Mouse (Mus musculus) neural tube, embryonic 11.5 days (tissue): ENCODE measurements around the gene Tmed8. TPM values are rescaled to one million over a fixed set of nuclear protein-coding genes. Genes with fewer than 3 reads are reported as not detected.

Experiments
- ATAC-seq: fragments of 200-750 bp; cut with Nextera tagmentation; 2 replicates; pipeline ENCODE4 v1.8.0; 2017; ENCODE audit warnings: moderate number of reproducible peaks, mild to moderate bottlenecking, moderate TSS enrichment, moderate library complexity; ENCODE audit not compliant: insufficient read depth, low FRiP score, low TSS enrichment
- DNase-seq: peaks from one replicate; pipeline ENCODE4 v3.0.0-alpha.2; 2015; ENCODE audit warnings: low spot score
- H3K27ac ChIP-seq: fragments of 300-500 bp; sonication (generic); 2 replicates; pipeline ENCODE4 v1.5.1; 2014; ENCODE audit warnings: low read depth, mild to moderate bottlenecking, low read length
- H3K27me3 ChIP-seq: fragments of 300-500 bp; sonication (generic); 2 replicates; pipeline ENCODE4 v1.6.1; 2014; ENCODE audit warnings: mild to moderate bottlenecking, low read length, mixed read lengths; ENCODE audit not compliant: control insufficient read depth, insufficient read depth
- H3K36me3 ChIP-seq: fragments of 300-500 bp; sonication (generic); 2 replicates; pipeline ENCODE4 v1.6.1; 2014; ENCODE audit warnings: mild to moderate bottlenecking, low read length, moderate library complexity, mixed read lengths; ENCODE audit not compliant: control insufficient read depth, insufficient read depth
- H3K4me1 ChIP-seq: fragments of 300-500 bp; sonication (generic); 2 replicates; pipeline ENCODE4 v1.6.1; 2014; ENCODE audit warnings: low read length, mixed read lengths; ENCODE audit not compliant: control insufficient read depth, insufficient read depth
- H3K4me2 ChIP-seq: fragments of 300-500 bp; sonication (generic); 2 replicates; pipeline ENCODE4 v1.6.1; 2014; ENCODE audit warnings: low read depth, mild to moderate bottlenecking, moderate library complexity
- H3K4me3 ChIP-seq: fragments of 300-500 bp; sonication (generic); 2 replicates; pipeline ENCODE4 v1.5.1; 2014; ENCODE audit warnings: low read depth, low read length
- H3K9ac ChIP-seq: fragments of 300-500 bp; sonication (generic); 2 replicates; pipeline ENCODE4 v1.6.1; 2014; ENCODE audit warnings: mild to moderate bottlenecking, low read length
- H3K9me3 ChIP-seq: fragments of 300-500 bp; sonication (generic); 2 replicates; pipeline ENCODE4 v1.6.1; 2016; ENCODE audit warnings: low read length; ENCODE audit not compliant: control insufficient read depth
- WGBS: fragments of 180-500 bp; shearing (Covaris S2); extraction: QIAGEN DNeasy Blood & Tissue Kit; methylation state at CpG from one replicate; pipeline ENCODE4 v1.1.7; 2014; 5-methylcytosine and 5-hydroxymethylcytosine counted together
- polyA plus RNA-seq: library from polyadenylated mRNA; unstranded; fragments of >200 nt; fragmentation: Nextera tagmentation; extraction: Ambion mirVana; gene quantifications from 2 replicates; pipeline ENCODE4 v1.2.1, GENCODE M21; 2014

Gene Tmed8
- polyA plus RNA-seq, result 4.7 and 5.0 TPM in 2 replicates

DNA sequence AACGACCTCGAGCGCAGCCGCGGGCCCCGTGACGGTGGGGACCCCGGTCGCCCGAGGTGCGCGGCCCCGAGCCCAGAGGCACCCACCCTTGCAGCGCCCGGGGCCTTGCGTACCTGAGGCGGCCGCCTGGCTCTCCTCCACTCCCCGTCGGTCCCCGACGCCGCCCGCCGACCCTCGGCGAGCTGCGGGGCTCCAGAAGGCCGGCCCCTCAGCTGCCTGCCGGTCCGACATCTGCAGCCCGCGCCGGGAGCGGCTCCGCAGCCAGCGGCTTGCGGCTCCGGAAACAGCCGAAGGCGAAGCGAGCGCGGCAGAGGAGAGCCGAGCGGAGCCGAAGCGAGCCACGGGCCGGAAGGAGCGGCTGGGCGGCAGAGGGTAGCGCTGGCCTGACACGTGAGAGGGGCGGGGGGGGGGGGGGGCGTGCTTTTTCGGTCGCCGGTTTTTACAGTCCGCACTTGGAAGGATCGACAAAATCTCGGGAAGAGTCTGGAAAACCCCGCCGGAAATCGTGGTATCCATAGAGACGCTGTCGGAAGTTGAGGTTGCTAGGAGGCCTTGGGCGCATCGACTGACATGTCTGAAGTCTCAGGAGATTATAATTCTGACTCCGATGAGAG, at the start of gene Tmed8:
Gene Tmed8, minus strand, starts transcription at position 482 of the 614 bp plus-strand sequence.
- H3K9me3 ChIP-seq, result no peaks in the 10 kb centered on the region
- ATAC-seq (peak; percentile 94), DNase-seq (peak; percentile 90)
- peaks cover 5% of the 10 kb centered on the region; the same call in 1 of the 2 replicates for H3K4me1 ChIP-seq
- peak within 1 kb of the TSS; percentile 83 for H3K9ac ChIP-seq
- H3K27me3 ChIP-seq, result no peaks in the 10 kb centered on the region
- peak within 1 kb of the TSS; percentile 70 for H3K4me3 ChIP-seq
- no peaks in the 10 kb centered on the region for H3K36me3 ChIP-seq
- H3K4me2 ChIP-seq, result peak within 1 kb of the TSS; percentile 97
- H3K27ac ChIP-seq, result peak within 1 kb of the TSS; percentile 73
- under 1% methylated on average over 60 of the region's 70 CpGs for WGBS

DNA sequence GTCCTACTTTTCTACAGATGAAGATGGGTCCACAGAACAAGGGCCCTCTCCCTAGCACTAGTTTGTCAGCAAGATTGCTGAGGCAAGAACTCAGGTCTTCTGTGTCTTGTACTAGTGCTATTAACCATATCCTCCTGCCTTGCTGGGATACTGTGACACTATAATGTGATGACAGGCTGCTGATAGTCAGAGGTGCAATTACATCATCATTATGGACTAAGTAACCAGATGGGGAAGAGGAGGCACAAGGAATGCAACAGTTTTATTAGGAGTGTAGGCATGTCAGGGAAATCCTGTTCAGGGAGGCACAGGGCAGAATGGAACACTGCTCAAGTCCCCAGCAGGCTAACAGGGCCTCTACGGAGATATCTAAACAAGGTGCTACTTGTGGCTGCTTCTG, 38.4 kb upstream of the Tmed8 start, which contains the start of gene Noxred1:
Gene Noxred1, minus strand, starts transcription at position 101 of the 400 bp plus-strand sequence.
- Histone ChIP-seq H3K4me1 (no peaks in the 10 kb centered on the region), H3K4me3 (no peak within 1 kb of the TSS), H3K9ac (no peak within 1 kb of the TSS), H3K9me3 (no peaks in the 10 kb centered on the region), H3K27me3 (no peaks in the 10 kb centered on the region), H3K36me3 (peaks cover 17% of the 10 kb centered on the region), H3K4me2 (no peak within 1 kb of the TSS), H3K27ac (no peak within 1 kb of the TSS)
- DNase-seq (no peak), ATAC-seq (no peak)
- WGBS, result 93% methylated on average over 1 of the region's 1 CpGs

DNA sequence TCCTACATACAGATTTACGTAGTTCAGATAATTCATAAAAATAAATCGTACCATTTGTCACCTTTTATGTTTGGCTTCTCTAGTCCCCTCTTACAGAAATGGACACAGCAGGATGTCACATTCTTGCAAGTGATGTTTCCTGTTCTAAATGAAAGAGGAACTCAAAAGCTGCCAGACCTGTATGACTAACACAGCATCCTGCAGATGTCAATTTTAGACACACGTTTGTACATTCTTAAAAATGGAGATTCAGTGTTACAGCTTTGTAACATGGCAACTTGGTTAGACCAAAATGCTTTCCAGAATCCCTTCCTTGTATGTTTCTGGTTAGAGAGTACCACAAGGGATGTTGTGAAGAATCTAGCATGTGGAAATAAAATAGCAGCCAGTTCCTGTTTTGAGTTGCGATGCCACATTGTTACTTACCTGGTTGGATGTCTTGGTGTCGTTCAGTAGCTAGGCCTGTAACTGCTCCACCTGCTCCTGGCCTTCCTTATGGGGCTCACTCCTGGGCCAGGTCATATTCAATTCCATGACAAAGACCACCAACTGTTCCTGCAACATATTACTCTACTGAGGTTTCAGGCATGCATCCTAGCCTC, 36.7 kb upstream of the Tmed8 start:
- Histone ChIP-seq H3K9ac (no peak overlapping the region), H3K4me1 (no peaks in the 10 kb centered on the region), H3K27me3 (no peaks in the 10 kb centered on the region), H3K27ac (no peak overlapping the region), H3K9me3 (no peaks in the 10 kb centered on the region), H3K4me2 (no peak overlapping the region), H3K36me3 (peaks cover 13% of the 10 kb centered on the region), H3K4me3 (no peak overlapping the region)
- DNase-seq (no peak), ATAC-seq (no peak)
- 81% methylated on average over 5 of the region's 5 CpGs for WGBS

DNA sequence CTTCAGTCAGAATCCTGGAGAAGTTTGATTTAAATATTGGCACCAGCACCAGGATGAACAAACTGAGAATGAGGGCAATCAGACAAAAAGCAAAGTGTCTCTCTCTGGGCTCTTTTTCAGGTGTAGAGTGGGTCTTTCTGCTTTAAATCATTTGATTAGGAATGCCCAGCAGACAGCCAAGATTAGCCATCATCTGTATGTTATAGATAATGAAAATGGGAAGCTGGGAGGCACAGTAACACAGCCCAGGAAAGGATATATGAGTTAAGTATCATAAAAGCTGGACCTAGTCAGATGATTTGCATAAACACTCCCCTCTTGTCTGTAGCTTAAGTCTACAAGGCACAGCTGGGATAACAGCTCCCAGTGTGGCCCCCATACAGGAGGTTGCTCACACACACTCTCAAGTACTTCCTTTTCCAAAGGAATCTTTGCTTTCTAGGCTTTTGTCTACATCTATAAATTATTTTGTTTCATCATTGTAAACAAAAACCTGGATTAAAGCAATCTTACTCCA, 30.2 kb upstream of the Tmed8 start:
- Histone ChIP-seq H3K9ac (no peak overlapping the region), H3K27ac (no peak overlapping the region), H3K27me3 (no peaks in the 10 kb centered on the region), H3K4me2 (no peak overlapping the region), H3K4me1 (no peaks in the 10 kb centered on the region), H3K36me3 (no peaks in the 10 kb centered on the region), H3K9me3 (no peaks in the 10 kb centered on the region), H3K4me3 (no peak overlapping the region)
- no peak for ATAC-seq
- DNase-seq, result no peak

- DNase-seq (no peak), ATAC-seq (no peak)
- no peak overlapping the region for H3K9ac ChIP-seq
- no peaks in the 10 kb centered on the region for H3K4me1 ChIP-seq
- no peak overlapping the region for H3K4me3 ChIP-seq
- 93% methylated on average over 2 of the region's 2 CpGs for WGBS
- no peak overlapping the region for H3K4me2 ChIP-seq
- no peaks in the 10 kb centered on the region for H3K9me3 ChIP-seq
- H3K36me3 ChIP-seq, result no peaks in the 10 kb centered on the region
- no peak overlapping the region for H3K27ac ChIP-seq
- no peaks in the 10 kb centered on the region for H3K27me3 ChIP-seq
Measured at GRCm38 (mm10) chr12:87229633-87230032, 29.4 kb upstream of the Tmed8 start.

DNA sequence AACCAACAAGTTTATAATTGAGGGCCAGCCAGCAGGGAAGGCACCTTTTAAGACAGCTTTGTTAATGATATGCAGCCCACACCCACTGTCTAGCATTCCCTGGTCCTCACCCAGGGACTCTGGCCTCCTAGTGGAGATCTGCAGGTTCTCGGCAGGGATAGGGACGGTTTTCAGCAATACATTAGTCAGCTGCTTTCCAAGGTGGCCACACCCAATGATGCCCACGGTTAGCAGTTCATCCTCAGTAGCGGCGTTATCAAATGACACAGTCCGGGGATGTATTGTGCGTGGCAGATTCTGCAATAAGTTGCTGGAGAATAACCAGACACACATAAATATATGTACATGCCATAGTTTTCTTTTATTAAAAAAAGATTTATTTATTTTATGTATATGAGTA, 26.5 kb upstream of the Tmed8 start:
- DNase-seq (no peak), ATAC-seq (no peak)
- Histone ChIP-seq H3K27ac (no peak overlapping the region), H3K9me3 (no peaks in the 10 kb centered on the region), H3K36me3 (no peaks in the 10 kb centered on the region), H3K9ac (no peak overlapping the region), H3K27me3 (no peaks in the 10 kb centered on the region), H3K4me3 (no peak overlapping the region), H3K4me2 (no peak overlapping the region), H3K4me1 (no peaks in the 10 kb centered on the region)
- 79% methylated on average over 7 of the region's 7 CpGs for WGBS

- Histone ChIP-seq H3K9me3 (no peaks in the 10 kb centered on the region), H3K27ac (no peak overlapping the region), H3K4me1 (no peaks in the 10 kb centered on the region), H3K4me2 (no peak overlapping the region), H3K9ac (no peak overlapping the region), H3K4me3 (no peak overlapping the region), H3K36me3 (no peaks in the 10 kb centered on the region), H3K27me3 (no peaks in the 10 kb centered on the region)
- 73% methylated on average over 10 of the region's 10 CpGs for WGBS
- DNase-seq, result no peak
- no peak for ATAC-seq
Measured at GRCm38 (mm10) chr12:87224950-87225349, 24.7 kb upstream of the Tmed8 start.

- H3K9ac ChIP-seq, result no peak overlapping the region
- no peak for DNase-seq
- no peak for ATAC-seq
- no peaks in the 10 kb centered on the region for H3K9me3 ChIP-seq
- no peaks in the 10 kb centered on the region for H3K36me3 ChIP-seq
- no peaks in the 10 kb centered on the region for H3K27me3 ChIP-seq
- H3K27ac ChIP-seq, result no peak overlapping the region
- 74% methylated on average over 7 of the region's 7 CpGs for WGBS
- no peaks in the 10 kb centered on the region for H3K4me1 ChIP-seq
- H3K4me2 ChIP-seq, result no peak overlapping the region
- no peak overlapping the region for H3K4me3 ChIP-seq
Measured at GRCm38 (mm10) chr12:87219362-87219761, 19.1 kb upstream of the Tmed8 start.

DNA sequence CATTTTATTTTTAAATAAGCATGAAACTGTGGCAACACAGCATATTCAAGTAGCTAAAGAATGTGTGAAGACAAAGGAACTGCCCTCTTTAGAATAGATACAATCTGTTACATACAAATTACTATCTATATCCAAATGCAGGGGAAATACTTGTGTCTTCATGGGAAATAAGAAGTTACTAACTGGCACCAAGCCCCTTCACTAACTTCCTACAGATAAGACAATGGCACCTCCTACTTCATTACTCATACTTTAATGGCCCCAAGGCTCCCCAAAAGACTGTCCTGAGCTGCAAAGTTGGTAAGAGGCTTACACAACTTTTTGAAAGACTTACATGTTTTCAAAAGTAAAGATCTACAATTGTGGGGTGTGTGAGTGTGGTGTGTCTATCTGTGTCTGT, 17.3 kb upstream of the Tmed8 start:
- DNase-seq (no peak), ATAC-seq (no peak)
- H3K4me1 ChIP-seq, result no peaks in the 10 kb centered on the region
- no peak overlapping the region for H3K27ac ChIP-seq
- no peaks in the 10 kb centered on the region for H3K9me3 ChIP-seq
- no peak overlapping the region for H3K4me3 ChIP-seq
- no peak overlapping the region for H3K4me2 ChIP-seq
- no peaks in the 10 kb centered on the region for H3K27me3 ChIP-seq
- no peak overlapping the region for H3K9ac ChIP-seq
- no peaks in the 10 kb centered on the region for H3K36me3 ChIP-seq
